Comparison of ENCODE assay signal across 9 mouse cellular contexts in genomic region chr19:42904726-42905125, GRCm38 (mm10).
DNase-seq lines count a peak whose midpoint lies in the region; ATAC-seq lines count a peak whose summit lies in the region.
"Had no signal": no experiment of that assay in that cellular context is flagged by ENCODE, and none has a peak within 500 bp of the region (broad histone marks: within the 10 kb centered on the region; RNA-seq: fewer than 3 reads in every experiment).

No protein-coding gene starts in this region.

- no peak overlapping the region for H3K9ac ChIP-seq in heart, embryonic 13.5 days
- no peak overlapping the region for H3K9ac ChIP-seq in intestine, embryonic 16.5 days (ENCODE audit: low read depth, low read length)
- no peak overlapping the region for H3K9ac ChIP-seq in midbrain, embryonic 16.5 days (ENCODE audit: low read depth, low read length)

- H3K4me1 ChIP-seq in heart, embryonic 13.5 days: peaks cover 13% of the 10 kb centered on the region
- peaks cover 47% of the 10 kb centered on the region for H3K4me1 ChIP-seq in embryonic facial prominence, embryonic 10.5 days
- peaks cover 4% of the 10 kb centered on the region; the same call in 1 of the 2 replicates for H3K4me1 ChIP-seq in intestine, embryonic 16.5 days (ENCODE audit: control insufficient read depth, insufficient read depth, low read length)
- peaks cover 20% of the 10 kb centered on the region for H3K4me1 ChIP-seq in midbrain, embryonic 16.5 days (ENCODE audit: control insufficient read depth, insufficient read depth, low read length)

- no peak overlapping the region for H3K27ac ChIP-seq in heart, embryonic 13.5 days (replicated peaks)
- no peak overlapping the region for H3K27ac ChIP-seq in embryonic facial prominence, embryonic 10.5 days (replicated peaks)
- H3K27ac ChIP-seq in intestine, embryonic 16.5 days (ENCODE audit: low read length): peak overlapping the region; percentile 53; the same call in 1 of the 2 replicates
- H3K27ac ChIP-seq in midbrain, embryonic 16.5 days (ENCODE audit: low read length): no peak overlapping the region; the same call in 1 of the 2 replicates

- no peaks in the 10 kb centered on the region for H3K9me3 ChIP-seq in heart, embryonic 13.5 days
- no peaks in the 10 kb centered on the region for H3K9me3 ChIP-seq in embryonic facial prominence, embryonic 10.5 days
- no peaks in the 10 kb centered on the region for H3K9me3 ChIP-seq in intestine, embryonic 16.5 days (ENCODE audit: control insufficient read depth, low read length)
- H3K9me3 ChIP-seq in midbrain, embryonic 16.5 days (replicated peaks; ENCODE audit: control insufficient read depth, low read length, poor library complexity, severe bottlenecking): no peaks in the 10 kb centered on the region

- 29% methylated on average over 7 of the region's 7 CpGs for WGBS in heart, embryonic 13.5 days
- WGBS in embryonic facial prominence, embryonic 10.5 days: 61% methylated on average over 7 of the region's 7 CpGs
- 30% methylated on average over 7 of the region's 7 CpGs for WGBS in intestine, embryonic 16.5 days
- 47% methylated on average over 7 of the region's 7 CpGs for WGBS in midbrain, embryonic 16.5 days

- DNase-seq in heart, adult 9 months (ENCODE audit: low spot score in 2 of 2): no peak
- DNase-seq in embryonic facial prominence, embryonic 10.5 days (ENCODE audit: low spot score): peak; percentile 27
- no peak for DNase-seq in testis, postnatal 10 days (ENCODE audit: low spot score)
- DNase-seq in ovary, postnatal 36 days (ENCODE audit: low spot score): no peak
- no peak for DNase-seq in cerebellum, adult 11 months
- DNase-seq: right cerebral cortex, postnatal 25 days had no signal

- peak overlapping the region; percentile 6; the same call in 1 of the 2 replicates for H3K4me2 ChIP-seq in heart, embryonic 13.5 days
- no peak overlapping the region for H3K4me2 ChIP-seq in intestine, embryonic 16.5 days (ENCODE audit: low read depth, low read length)
- H3K4me2 ChIP-seq in midbrain, embryonic 16.5 days (ENCODE audit: low read length): no peak overlapping the region

- no peak for ATAC-seq in heart, embryonic 13.5 days (ENCODE audit: extremely low read depth, insufficient number of reproducible peaks, low FRiP score, low TSS enrichment)
- peak; percentile 58; the same call in 1 of the 2 replicates for ATAC-seq in intestine, embryonic 16.5 days
- peak; percentile 10 for ATAC-seq in midbrain, embryonic 16.5 days

- no peaks in the 10 kb centered on the region for H3K36me3 ChIP-seq in heart, embryonic 13.5 days
- no peaks in the 10 kb centered on the region for H3K36me3 ChIP-seq in embryonic facial prominence, embryonic 10.5 days (replicated peaks)
- H3K36me3 ChIP-seq in intestine, embryonic 16.5 days (ENCODE audit: control insufficient read depth, insufficient read depth, low read length): no peaks in the 10 kb centered on the region
- H3K36me3 ChIP-seq in midbrain, embryonic 16.5 days (ENCODE audit: control insufficient read depth, insufficient read depth, low read length): no peaks in the 10 kb centered on the region

- H3K4me3 ChIP-seq in heart, embryonic 13.5 days: no peak overlapping the region
- H3K4me3 ChIP-seq in embryonic facial prominence, embryonic 10.5 days: no peak overlapping the region
- H3K4me3 ChIP-seq in intestine, embryonic 16.5 days (ENCODE audit: low read length): no peak overlapping the region
- H3K4me3 ChIP-seq in midbrain, embryonic 16.5 days (ENCODE audit: low read depth, low read length): no peak overlapping the region

- no peaks in the 10 kb centered on the region for H3K27me3 ChIP-seq in heart, embryonic 13.5 days (replicated peaks)
- no peaks in the 10 kb centered on the region for H3K27me3 ChIP-seq in embryonic facial prominence, embryonic 10.5 days (replicated peaks; ENCODE audit: low read depth, poor library complexity, severe bottlenecking)
- H3K27me3 ChIP-seq in intestine, embryonic 16.5 days (replicated peaks; ENCODE audit: control insufficient read depth, insufficient read depth, low read length): no peaks in the 10 kb centered on the region
- no peaks in the 10 kb centered on the region for H3K27me3 ChIP-seq in midbrain, embryonic 16.5 days (ENCODE audit: control insufficient read depth, insufficient read depth, low read depth, low read length)
